Mouse (Mus musculus) ES-E14 (cell line): ENCODE measurements around the gene Gm11034. TPM values are rescaled to one million over a fixed set of nuclear protein-coding genes. Genes with fewer than 3 reads are reported as not detected.

Experiments
- DNase-seq: peaks from one replicate; pipeline ENCODE4 v3.0.0-alpha.2; 2013; ENCODE audit warnings: low read depth, low spot score
- H3K27ac ChIP-seq: 2 replicates; pipeline ENCODE4 v1.5.1; 2012; ENCODE audit warnings: low read depth, mild to moderate bottlenecking, low read length, moderate library complexity, mixed read lengths; ENCODE audit not compliant: poor library complexity, insufficient read depth, severe bottlenecking
- H3K36me3 ChIP-seq: 2 replicates; pipeline ENCODE4 v1.6.1; 2012; ENCODE audit warnings: mild to moderate bottlenecking, low read length, moderate library complexity, mixed read lengths; ENCODE audit not compliant: control insufficient read depth, poor library complexity, insufficient read depth, severe bottlenecking
- H3K4me1 ChIP-seq, 2 experiments: fragments of 150-350 bp in 1 of 2; sonication (generic) in 1 of 2; 2 replicates each; pipeline ENCODE4 v1.6.1; 2012; ENCODE audit warnings: low read length in 2 of 2, mild to moderate bottlenecking in 1 of 2, mixed read lengths in 1 of 2; ENCODE audit not compliant: control insufficient read depth in 2 of 2, insufficient read depth in 2 of 2, poor library complexity in 1 of 2
- H3K4me3 ChIP-seq, 2 experiments: fragments of 150-350 bp in 1 of 2; sonication (generic) in 1 of 2; 2 replicates each; pipeline ENCODE4 v1.5.1; 2012; ENCODE audit warnings: low read length in 2 of 2, low read depth in 1 of 2, mild to moderate bottlenecking in 1 of 2, mixed read lengths in 1 of 2; ENCODE audit not compliant: insufficient read depth in 1 of 2, poor library complexity in 1 of 2, severe bottlenecking in 1 of 2
- H3K9ac ChIP-seq: 2 replicates; pipeline ENCODE4 v1.6.1; 2012; ENCODE audit warnings: low read depth, mild to moderate bottlenecking, low read length, mixed read lengths; ENCODE audit not compliant: poor library complexity, insufficient read depth, severe bottlenecking
- H3K9me3 ChIP-seq: fragments of 150-350 bp; sonication (generic); 2 replicates; pipeline ENCODE4 v1.6.1; 2012; ENCODE audit warnings: low read depth, mild to moderate bottlenecking, low read length; ENCODE audit not compliant: control insufficient read depth, insufficient read depth
- CHD2 ChIP-seq: IDR thresholded peaks from 2 replicates; pipeline ENCODE4 v1.6.1; 2014; ENCODE audit warnings: mild to moderate bottlenecking, low read depth, low read length, inconsistent platforms
- HCFC1 ChIP-seq: IDR thresholded peaks from 2 replicates; pipeline ENCODE4 v1.6.1; 2012; ENCODE audit warnings: low read length, inconsistent platforms, borderline replicate concordance; ENCODE audit not compliant: insufficient read depth
- MAFK ChIP-seq: IDR thresholded peaks from 2 replicates; pipeline ENCODE4 v1.6.1; 2014; ENCODE audit warnings: mild to moderate bottlenecking, low read depth, low read length, inconsistent platforms; ENCODE audit not compliant: insufficient read depth
- ZC3H11A ChIP-seq: IDR thresholded peaks from 2 replicates; pipeline ENCODE4 v1.6.1; 2012; ENCODE audit warnings: low read depth, mild to moderate bottlenecking, inconsistent platforms, low read length, borderline replicate concordance
- ZNF384 ChIP-seq: IDR thresholded peaks from 2 replicates; pipeline ENCODE4 v1.6.1; 2012; ENCODE audit warnings: low read depth, low read length, inconsistent platforms
- in situ Hi-C, 2 experiments: fragments of 600-800 bp; cut with MboI; formaldehyde crosslinking; loops; one replicate each; pipeline ENCODE4 v1.15.1; 2025; ENCODE audit warnings: low sequenced_read_pairs in 2 of 2, inconsistent platforms in 1 of 2; ENCODE audit not compliant: unreplicated experiment in 2 of 2
- total RNA-seq: library from RNA; depleted of rRNA; stranded (reverse); fragments of 300-350 nt; gene quantifications from 2 replicates; pipeline ENCODE4 v1.2.3, GENCODE M21; 2012

Gm11034 gene
- total RNA-seq, 1 experiment = not detected

- no peak overlapping the region for H3K9ac ChIP-seq
- peaks cover 0 to 2% of the 10 kb centered on the region in 2 experiments; a peak in 2 of 4 replicates for H3K4me1 ChIP-seq
- no peak overlapping the region for H3K4me3 ChIP-seq
- H3K9me3 ChIP-seq = no peaks in the 10 kb centered on the region
- DNase-seq = no peak
- H3K36me3 ChIP-seq = peaks cover 3% of the 10 kb centered on the region; the same call in 1 of the 2 replicates
- in situ Hi-C loops = loop anchor here in 1 of 2 experiments (10.0 kb wide), 1 partner anchor 104 kb away; no protein-coding TSS in a partner anchor
- H3K27ac ChIP-seq = no peak overlapping the region
- TF ChIP-seq HCFC1 (no peak), ZNF384 (no peak), ZC3H11A (no peak), CHD2 (no peak), MAFK (no peak)
Measured at GRCm38 (mm10) chr8:72260585-72260984, 47.1 kb upstream of the Gm11034 start.

GRCm38 (mm10) chr8:72259862-72260261, 46.4 kb upstream of the Gm11034 start:
- Histone ChIP-seq H3K4me3 (no peak overlapping the region), H3K36me3 (peaks cover 3% of the 10 kb centered on the region; the same call in 1 of the 2 replicates), H3K9ac (no peak overlapping the region), H3K4me1 (no peaks in the 10 kb centered on the region; a peak in 1 of 4 replicates), H3K9me3 (no peaks in the 10 kb centered on the region), H3K27ac (no peak overlapping the region)
- DNase-seq = no peak
- in situ Hi-C loops = loop anchor here in 1 of 2 experiments (10.0 kb wide), 1 partner anchor 105 kb away; no protein-coding TSS in a partner anchor
- TF ChIP-seq MAFK = no peak
- TF ChIP-seq ZC3H11A = no peak
- no peak for TF ChIP-seq CHD2
- no peak for TF ChIP-seq HCFC1
- no peak for TF ChIP-seq ZNF384

GRCm38 (mm10) chr8:72257902-72258238, 44.4 kb upstream of the Gm11034 start:
- no peak for TF ChIP-seq HCFC1
- TF ChIP-seq ZC3H11A = no peak
- TF ChIP-seq CHD2 = no peak
- TF ChIP-seq MAFK = no peak
- no peak for TF ChIP-seq ZNF384
- H3K27ac ChIP-seq = no peak overlapping the region
- no peak overlapping the region for H3K9ac ChIP-seq
- DNase-seq = no peak
- peaks cover 3% of the 10 kb centered on the region; the same call in 1 of the 2 replicates for H3K36me3 ChIP-seq
- in situ Hi-C loops = no loop called here
- H3K9me3 ChIP-seq = no peaks in the 10 kb centered on the region
- no peaks in the 10 kb centered on the region for H3K4me1 ChIP-seq
- no peak overlapping the region for H3K4me3 ChIP-seq

- Histone ChIP-seq H3K4me1 (no peaks in the 10 kb centered on the region), H3K36me3 (peaks cover 3% of the 10 kb centered on the region; the same call in 1 of the 2 replicates), H3K9ac (no peak overlapping the region), H3K9me3 (no peaks in the 10 kb centered on the region), H3K4me3 (no peak overlapping the region), H3K27ac (no peak overlapping the region)
- in situ Hi-C loops = no loop called here
- TF ChIP-seq HCFC1 (no peak), ZNF384 (no peak), ZC3H11A (peak; percentile 71; the same call in 1 of the 2 replicates), CHD2 (no peak), MAFK (no peak)
- DNase-seq = peak; percentile 45
Measured at GRCm38 (mm10) chr8:72257171-72257901, 43.9 kb upstream of the Gm11034 start.
